Mouse (Mus musculus) brain, embryonic 18.5 days (tissue): ENCODE measurements around the gene Slc12a8.

Experiments
- DNase-seq: peaks from one replicate; pipeline ENCODE4 v3.0.0-alpha.2; 2012; ENCODE audit warnings: low read depth, low spot score

Gene Slc12a8

GRCm38 (mm10) chr16:33672643-33673042 lies 155.5 kb downstream of the Slc12a8 start:
- DNase-seq = no peak

- DNase-seq = no peak
These were observed 156.5 kb downstream of the Slc12a8 start for GRCm38 (mm10) chr16:33673530-33674109.

DNA sequence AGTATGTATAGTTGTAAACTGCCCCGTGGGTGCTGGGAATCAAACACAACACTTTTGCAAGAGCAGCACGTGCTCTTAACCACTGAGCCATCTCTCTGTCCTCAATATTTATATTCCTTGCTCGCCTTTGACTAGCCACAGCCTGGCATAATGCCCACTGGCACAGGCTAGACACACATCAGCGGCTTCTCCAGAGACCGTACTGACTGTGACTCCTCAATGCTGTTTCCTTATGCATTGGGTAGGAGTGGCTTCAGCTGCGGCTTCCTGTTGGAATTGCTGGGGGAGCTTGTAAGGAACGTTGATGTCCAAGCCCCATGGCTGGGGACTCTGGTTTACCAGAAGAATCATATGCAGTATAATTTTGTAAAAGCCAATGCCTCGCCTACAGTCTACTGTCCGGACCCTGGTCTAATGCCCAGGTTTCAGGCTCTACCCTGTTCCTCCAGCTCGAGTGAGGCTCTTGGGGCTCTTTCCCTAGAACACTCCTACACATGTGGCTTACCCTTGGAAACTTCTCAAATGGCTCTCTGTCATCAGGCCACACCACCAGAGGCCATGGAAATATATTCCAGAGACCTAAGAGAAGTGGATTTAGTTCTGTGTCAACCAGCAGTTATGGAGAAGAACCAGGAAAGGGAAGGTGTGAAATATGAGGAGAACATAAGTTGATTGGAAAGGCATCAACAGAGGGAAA lies 158.2 kb downstream of the Slc12a8 start:
- DNase-seq = no peak

DNA sequence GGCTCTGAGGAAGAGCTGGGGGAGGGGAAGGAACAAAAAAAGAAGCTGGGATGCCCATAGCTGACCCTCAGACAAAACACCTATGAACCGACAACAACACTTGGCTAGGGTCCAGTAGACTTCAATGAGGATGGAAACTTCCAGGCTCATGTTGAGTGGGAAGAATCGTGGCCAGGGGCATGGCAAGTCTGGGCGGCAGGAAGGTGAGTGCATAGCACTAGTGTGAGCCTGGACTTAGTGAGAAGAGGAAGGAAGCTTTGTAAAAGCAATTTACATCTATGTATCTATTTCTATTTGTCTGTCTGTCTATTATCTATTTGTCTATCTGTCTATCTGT lies 158.7 kb downstream of the Slc12a8 start:
- DNase-seq = no peak

DNA sequence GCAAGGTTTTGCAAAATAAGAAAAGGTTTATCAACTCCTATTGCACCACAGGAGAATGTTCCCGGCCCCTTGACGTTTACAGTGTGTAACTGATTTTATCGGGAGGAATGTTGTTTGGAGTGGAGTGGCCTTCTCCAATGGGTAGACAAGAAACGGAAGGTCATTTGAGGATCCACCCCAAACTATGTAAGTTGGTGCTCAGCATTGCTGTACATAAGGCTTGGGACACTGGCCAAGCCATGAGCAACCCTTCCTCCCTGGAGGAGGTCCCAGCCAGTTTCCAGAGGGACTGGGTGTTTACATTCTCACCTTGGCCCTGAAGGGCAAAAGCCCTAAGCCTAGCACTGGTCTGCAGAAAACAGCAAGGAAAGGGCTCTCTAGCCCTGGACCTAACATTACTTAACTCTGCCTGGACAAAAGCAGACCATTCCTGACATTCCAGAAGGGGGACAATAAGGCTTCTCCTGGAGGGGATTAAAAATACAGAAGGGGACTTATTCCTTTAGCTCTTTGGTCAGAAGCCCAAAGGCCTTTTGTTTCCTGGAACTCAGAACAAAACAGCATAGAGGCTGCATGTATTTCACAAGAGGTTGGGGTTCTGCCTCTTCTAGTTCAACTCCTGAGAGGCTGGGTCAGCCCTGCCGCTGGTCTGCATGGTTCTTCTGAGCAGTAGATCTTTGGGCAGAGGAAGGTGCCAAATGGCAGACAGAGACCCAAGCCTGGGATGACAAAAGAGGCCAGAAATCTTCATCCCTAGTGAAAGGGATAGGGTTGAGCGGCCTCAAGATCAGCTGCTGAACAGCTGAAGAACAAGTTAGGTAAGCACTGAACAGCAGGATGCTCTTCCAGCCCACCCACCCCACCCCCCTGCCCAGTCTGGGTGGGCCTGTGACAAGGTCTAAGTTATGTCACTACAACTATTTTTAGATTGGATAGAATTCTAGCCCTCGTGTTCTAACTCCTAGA lies 159.5 kb downstream of the Slc12a8 start:
- DNase-seq = no peak

DNA sequence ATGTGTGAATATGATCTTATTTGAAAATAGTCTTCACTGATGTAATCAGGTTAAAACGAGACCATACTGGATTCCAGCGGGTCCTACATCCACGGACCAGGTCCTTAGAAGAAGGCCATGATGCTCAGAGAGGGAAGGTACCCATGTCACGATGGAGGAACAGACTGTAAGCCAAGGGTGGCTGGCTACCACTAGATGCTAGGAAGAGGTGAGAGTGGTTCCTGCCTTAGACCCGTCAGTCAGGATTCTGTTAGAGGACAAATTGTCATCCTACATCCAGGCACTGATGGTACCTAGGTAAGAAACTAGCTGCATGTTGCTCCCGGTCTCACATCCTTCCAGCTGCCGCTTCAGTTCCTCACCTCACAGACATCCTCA lies 160.2 kb downstream of the Slc12a8 start:
- no peak for DNase-seq

- no peak for DNase-seq
These were observed 160.8 kb downstream of the Slc12a8 start for GRCm38 (mm10) chr16:33677901-33678300.

DNA sequence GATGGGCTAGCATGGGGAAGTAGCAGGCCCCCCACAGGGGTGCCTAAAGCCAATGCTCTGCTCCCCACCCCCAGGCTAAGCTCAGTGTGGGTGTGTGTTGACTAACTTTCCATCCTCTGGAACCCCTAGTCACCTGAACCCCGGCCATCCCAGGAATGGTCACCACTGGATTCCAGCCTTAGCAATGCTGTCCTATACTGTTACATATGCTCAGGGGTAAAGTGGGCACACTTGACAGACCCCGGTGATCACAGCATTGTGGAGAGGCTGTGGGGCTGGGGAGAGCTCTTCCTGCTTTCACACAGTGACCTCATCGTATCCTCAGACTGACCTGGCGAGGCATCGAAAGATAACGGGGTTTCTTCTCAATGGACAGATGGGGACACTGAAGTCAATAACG lies 163.1 kb downstream of the Slc12a8 start:
- DNase-seq = no peak

- no peak for DNase-seq
These were observed 163.7 kb downstream of the Slc12a8 start for GRCm38 (mm10) chr16:33680816-33681215.

GRCm38 (mm10) chr16:33681661-33682060 lies 164.5 kb downstream of the Slc12a8 start:
- DNase-seq = no peak

DNA sequence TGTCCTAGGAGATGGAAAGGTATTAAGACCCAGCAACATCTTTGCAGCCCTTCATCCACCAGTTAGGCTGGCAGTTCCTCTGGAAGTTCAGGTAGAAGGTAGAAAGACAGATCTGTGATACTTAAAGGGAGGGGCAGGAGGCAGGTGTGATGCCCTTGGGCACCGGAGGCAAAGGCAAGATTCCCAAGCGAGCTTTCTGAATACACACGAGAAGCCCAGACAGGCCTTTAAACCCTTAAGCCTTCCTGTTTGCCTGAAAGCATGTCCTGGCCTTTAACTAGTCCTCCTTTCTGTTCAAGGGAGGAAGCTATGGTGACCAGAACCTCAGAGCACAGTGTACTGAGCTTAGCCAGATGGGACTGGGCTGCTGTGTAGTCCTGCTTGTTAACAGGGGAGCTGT lies 165.5 kb downstream of the Slc12a8 start:
- DNase-seq = no peak

DNA sequence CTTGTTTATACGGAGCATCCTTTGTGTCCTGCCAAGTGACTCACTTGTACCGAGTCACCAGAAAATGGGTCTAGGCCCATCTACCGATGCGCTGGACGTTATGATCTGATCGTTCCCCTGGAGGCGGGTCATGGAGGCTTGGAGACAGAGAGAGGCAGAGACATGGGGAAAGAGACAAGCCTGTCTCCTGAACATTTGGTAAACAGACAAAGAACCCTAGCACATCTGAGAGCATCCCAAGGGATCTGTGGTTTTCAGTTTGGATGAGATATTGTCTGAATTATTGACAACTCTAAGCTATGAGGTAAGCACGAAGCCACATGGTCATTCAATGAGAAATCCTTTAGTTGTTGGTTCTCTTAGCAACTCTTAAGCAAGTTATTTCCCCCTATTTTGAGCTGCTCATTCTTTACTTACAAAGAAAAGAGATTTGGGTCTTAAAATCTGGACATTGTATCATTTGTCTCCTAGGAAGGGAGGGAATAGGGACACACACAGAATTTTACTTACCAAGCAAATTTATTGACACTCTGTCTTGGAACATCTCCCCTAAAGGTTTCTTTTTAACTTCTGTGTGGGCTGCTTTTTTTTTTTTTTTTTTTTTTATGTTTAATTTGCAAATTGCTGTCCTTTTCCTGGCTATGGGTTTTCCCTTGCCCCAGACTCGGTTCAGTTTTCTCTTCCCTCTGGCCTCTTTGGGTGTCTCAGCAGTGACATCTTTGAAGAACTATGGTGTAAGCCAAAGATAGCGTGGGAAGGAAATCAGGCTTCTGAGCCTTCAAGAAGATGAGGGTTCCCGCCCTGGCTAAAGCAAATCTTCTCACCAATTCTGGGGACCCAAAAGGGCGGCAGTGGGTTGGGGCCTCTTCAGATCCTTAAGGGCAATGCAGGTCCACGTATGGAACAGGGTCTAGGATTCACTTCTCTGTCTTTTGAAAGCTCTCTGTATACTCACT lies 166.4 kb downstream of the Slc12a8 start:
- no peak for DNase-seq

DNA sequence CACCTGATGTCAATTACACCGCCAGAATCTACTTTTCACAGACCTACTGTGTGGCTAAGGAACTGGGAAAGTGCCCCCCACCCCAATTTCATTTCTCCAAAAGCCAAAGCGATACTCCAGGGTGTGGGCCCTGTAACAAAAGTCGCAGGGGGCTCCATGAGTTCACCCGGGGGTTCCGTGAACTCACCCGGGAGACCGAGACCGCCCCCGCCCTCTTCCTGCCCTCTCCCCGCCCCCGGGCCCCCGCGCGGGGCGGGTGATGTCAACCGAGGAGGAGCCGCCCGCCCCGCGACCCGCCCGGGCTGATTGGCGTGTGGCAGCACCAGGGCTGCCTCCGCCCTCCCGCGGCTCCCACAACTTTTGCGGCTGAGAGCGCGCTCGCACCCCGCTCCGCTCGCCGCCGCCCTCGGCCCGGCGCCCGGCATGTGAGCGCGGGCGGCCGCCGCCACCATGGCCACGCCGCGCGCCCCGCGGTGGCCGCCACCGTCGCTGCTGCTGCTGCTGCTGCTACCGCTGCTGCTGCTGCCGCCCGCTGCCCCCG lies 167.1 kb downstream of the Slc12a8 start, which contains the start of gene Heg1:
Gene Heg1, plus strand, starts transcription at position 209 of the 541 bp plus-strand sequence.
- DNase-seq = no peak

DNA sequence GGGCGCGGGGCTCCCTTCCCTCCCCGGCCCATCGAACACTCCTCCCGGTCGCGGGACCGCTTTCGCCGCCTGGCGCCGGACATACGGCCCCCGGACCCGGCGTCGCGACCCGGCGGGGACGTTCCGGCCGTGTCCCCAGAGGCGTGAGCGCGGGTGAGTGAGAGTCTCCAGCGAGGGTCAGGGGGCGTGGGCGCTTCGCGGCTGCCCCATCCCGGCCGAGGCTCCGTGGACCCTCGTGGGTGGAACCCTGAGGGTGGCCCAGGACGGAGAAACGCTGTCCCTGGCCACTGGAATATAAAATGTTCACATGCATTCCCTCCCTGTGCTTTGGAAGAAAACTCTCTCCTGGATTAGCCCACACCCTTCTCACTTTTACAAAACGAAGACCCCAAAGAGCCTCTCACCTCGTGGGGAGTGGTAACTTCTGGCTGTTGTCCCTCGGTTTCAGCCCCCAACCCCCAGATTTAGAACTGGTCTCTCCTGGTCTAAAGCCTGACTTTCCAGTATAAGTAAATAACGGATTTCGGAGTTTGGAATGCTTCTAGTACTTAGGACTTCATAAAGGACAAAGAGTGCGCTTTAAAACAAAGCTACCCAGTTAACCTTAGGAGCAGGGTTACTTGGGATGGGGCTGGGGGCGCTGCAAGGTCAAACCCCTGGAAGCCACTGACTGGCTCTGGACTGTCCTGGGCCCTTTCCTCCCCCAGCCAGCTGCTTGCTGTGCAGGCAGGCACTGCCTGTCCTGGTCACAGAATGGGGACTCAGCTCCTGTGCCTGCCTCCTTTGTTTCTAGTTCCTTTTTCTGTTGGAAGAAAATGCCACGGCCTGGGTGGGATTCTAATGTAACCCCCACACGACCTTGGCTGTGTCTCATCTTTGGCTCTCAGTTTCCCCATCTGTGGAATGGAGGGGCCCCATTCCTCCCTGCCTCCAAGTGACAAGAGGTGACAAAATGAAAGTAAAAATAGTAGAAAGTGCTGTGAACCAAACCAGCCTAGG lies 167.9 kb downstream of the Slc12a8 start:
- no peak for DNase-seq

GRCm38 (mm10) chr16:33686056-33686455 lies 168.9 kb downstream of the Slc12a8 start:
- no peak for DNase-seq

GRCm38 (mm10) chr16:33687724-33688123 lies 170.6 kb downstream of the Slc12a8 start:
- no peak for DNase-seq

GRCm38 (mm10) chr16:33690975-33691747 lies 174.0 kb downstream of the Slc12a8 start:
- no peak for DNase-seq

DNA sequence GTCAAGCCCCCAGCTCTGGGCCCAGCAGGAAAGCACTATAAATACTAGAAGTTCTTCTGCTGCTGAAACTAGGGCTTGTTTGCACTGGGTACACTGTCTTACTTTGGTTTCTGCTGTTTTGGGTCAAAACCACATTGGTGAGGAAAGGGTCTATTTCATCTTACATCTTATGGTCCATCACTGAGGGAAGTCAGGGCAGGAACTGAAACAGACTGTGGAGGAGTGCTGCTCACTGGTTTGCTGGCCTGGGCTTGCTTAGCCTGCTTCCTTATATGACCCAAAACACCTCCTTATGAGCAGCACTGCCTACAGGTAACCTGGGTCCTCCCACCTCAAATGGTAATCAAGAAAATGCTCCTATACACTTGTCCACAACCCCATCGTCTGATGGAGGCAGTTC lies 176.4 kb downstream of the Slc12a8 start:
- no peak for DNase-seq
